Mouse (Mus musculus) embryo, embryonic 11 days (tissue): ENCODE measurements around the gene Tpi1.
"Not testable (repeated sequence)": the region's sequence is repeated elsewhere in the genome, so short reads cannot be mapped to it uniquely, and the experiment has no call there.

Source experiments
- DNase-seq: peaks from one replicate; pipeline ENCODE4 v3.0.0-alpha.2; 2015

Gene Tpi1

DNA sequence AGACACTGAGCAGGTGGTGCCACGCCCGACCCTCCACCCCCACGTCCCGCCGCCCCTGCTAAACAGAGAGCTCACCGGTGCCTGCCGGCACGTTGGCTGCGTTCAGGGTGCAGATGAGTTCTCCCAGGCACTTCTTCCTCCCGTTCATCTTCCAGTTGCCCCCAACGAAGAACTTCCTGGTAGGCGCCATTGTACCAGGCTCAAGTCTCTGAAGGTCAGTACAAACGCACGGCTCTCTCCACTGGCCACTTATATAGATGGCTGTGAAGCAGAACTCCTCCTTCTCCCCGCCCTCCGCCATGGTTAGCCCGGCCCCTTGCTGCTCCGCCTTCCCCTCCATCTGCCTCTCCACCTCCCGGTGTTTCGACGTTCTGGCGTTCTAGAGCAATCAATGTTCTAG lies at the start of gene Tpi1:
Tpi1 (minus strand) TSS at position 364 of the 400 bp plus-strand sequence.
- DNase-seq: peak; percentile 93

GRCm38 (mm10) chr6:124863125-124863657 lies 49.1 kb upstream of the Tpi1 start:
- DNase-seq: peak; percentile 39

DNA sequence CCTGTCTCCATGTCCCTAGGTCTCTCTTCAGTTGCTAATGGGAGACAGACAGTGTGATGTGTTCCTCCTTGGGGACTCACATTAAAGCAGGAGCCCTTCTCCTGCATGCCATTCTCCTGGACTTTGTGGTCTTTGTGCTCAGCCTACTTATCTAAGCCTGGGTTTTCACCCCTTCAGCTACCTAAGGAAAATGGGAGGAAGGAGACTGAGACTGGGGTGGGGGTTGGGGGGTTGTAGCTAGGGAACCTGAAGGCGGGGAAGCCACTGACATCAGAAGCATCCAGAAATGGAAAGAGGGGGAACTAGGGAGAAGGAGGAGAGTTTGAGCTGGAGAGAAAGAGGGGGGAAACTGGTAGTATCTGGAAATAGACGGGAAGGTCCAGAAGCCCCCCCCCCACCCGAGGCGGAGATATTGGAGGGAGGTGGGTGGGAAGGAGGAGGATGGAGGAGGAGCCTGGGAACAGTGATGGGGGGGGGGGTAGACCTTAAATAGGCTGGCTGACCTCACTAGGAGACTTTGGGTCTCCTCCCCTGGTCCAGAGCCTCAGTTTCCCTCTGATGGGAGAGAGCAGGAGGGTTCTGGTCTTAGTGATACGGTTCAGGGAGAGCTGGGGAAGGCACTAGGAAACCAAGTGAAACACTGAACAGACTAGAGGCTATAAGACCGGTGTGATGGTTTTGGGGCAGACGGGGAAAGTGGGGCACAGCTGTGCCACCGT lies 48.5 kb upstream of the Tpi1 start:
- DNase-seq: no peak

DNA sequence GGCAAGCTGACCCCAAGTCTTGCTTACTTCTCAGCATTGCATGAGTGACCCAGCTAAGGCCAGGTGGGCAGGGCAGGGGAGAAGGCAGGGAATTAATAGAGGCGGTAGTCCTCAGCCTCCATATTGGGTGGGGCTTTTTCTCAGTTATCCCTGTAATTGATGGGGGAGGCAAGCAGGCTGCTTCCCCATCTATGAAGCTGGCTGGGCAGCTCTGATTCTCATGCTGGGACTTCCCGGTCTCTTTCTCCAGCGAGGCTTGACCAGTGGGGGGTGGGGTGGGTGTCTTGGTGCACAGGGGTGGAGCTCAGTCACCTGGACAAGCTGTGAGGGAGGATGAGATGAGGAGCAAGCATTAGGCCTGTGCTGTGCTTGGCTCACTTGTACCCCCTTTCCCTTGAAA lies 47.7 kb upstream of the Tpi1 start:
- DNase-seq: no peak

DNA sequence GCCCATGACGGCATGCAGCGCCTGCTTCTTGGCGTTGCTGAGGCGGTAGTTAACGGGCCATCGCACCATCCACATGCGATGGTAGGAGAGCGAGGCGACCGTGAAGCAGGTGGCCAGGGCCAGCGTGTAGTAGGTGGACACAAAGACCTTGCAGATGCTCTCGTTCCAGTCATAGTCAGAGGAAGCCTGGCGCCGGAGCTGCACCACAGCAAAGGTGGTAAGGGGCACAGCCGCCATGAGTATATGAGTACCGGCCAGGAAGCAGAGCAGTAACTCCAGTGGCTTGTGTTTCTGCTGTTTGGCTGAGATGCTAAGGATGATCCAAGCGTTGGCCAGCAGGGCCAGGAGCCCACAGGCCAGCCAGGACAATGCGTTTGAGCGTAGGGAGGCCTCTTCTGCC lies 47.2 kb upstream of the Tpi1 start:
- DNase-seq: no peak

GRCm38 (mm10) chr6:124860511-124860910 lies 46.4 kb upstream of the Tpi1 start:
- no peak for DNase-seq

DNA sequence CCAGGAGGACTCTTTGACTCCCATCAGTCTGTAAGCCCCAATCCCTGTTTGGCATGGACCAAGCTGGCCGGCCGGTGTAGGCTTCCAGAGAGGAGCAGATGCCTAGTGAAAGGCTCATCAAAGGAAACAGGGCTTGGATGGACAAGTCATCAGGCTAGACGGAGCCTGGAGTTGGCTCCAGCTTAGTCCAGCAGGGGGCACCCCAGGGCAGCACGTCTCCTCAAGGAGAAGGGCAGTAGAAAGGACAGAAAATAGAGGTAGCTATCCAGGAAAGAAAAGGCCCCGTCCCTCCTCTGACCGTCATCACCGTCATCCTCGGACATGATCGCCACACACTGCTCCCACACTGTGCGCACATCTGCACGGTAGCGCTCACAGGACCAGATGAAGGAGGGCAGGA lies 45.6 kb upstream of the Tpi1 start:
- peak; percentile 86 for DNase-seq

DNA sequence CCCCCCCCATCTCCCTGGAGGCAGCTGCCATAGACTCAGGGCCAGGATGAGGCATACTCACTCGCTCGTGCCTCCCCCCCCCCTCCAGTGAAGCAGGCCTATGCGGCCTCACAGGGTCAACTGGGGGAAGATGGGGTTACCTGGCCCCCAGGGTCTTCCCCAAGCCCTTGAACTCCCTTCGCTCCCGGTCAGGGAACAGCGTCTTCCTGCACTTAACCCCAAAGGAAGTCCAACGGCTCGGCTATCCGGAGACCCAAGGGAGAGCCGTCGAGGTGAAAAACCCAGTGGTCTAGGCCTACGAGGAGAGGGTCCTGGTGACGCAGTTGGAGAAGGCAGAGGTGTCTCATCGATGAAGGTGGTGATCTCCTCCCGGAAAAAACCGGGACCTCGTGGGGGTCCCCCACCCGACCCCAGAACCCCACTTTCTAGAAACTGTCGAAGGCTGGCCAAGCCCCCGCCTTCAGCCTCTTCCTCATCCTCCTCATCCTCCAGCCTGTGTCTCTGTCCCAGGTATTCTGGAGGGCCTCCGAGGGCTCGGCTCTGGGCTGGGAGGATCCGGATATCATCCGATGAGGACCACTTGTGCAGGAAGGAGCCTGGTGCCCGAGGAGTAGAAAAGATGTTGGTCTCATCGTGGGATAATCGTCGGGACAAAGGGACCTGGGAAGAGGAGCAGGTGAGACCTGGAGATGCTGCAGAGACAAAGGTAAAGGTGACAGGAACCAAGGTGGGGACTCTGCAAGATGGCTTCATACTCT lies 44.6 kb upstream of the Tpi1 start:
- no peak for DNase-seq

DNA sequence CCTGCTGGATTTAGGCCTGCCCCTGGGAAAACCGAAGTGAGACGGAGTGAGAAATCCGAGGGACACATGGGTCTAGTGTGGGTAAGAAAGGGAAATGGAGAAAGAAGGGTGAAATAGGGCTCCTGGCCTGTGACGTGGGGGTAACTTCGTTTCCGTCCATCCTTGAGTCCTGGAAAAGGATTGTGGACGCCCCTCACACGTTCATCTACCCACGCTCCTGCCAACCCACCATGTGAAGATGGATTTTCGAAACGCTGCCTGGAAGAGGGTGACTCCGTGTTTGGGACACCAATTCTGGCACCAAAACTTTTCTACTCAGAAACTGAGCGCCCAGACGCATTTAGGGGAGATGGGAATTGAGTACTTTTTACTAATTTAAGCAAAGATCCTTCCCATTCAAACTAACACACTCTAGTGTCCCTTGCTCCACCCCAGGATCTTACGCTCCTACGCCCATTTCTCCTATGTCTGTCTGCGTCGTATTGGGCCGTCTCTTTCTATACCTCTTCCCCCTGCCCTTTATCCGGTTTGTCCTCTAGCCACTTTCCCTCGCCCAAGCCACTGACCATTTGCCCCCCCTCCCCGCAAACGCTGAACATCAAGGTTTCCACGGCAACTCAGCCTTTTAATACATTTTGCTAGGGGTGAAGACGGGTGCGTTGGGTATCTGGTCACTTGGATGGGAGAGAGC lies 43.9 kb upstream of the Tpi1 start:
- DNase-seq: no peak

DNA sequence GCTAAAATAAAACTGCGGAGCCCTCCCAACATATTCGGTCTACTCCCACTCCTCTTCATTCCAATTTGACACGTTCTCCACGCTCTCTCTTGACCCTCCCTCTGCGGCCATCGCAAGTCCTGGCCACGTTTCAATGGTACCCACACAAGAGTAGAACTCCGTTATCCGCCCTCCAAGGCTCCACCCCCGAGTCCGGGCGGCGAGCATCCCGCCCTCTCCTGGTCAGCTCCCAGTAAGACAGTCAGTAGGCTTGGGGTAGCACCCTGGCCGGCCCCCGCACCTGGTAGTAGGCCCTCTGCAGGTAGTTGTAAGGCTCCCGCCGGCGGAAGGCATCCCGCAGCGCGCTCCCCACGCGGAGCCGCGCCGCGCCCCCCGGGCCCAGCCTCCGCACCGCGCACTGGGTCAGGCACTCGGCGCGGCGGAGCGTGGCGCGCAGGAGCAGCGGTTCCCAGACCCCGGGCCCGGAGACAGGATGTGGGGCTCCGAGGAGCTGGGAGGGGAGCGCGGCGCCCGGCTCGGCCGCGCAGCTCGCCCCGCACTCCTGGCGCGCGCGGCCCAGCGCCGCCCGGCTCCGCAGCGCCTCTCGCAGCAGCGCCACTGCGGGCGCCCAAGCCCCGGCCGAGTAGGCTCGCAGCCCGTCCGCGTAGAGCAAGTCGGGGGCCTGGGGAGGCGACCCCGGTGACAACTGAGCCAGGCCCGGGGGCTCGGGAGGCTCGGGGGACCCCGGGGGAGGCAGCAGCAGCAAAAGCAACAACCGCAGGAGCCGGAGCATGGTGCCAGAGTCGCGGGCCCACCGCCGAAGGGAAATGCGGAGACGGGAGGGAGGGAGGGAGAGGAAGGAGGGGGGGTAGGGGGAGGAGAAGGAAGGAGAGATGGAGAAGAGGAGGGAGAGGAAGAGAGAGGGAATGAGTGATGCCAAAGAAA lies 43.1 kb upstream of the Tpi1 start, which contains the start of gene P3h3:
P3h3 (minus strand) TSS at position 837 of the 924 bp plus-strand sequence.
- peak; percentile 92 for DNase-seq

DNA sequence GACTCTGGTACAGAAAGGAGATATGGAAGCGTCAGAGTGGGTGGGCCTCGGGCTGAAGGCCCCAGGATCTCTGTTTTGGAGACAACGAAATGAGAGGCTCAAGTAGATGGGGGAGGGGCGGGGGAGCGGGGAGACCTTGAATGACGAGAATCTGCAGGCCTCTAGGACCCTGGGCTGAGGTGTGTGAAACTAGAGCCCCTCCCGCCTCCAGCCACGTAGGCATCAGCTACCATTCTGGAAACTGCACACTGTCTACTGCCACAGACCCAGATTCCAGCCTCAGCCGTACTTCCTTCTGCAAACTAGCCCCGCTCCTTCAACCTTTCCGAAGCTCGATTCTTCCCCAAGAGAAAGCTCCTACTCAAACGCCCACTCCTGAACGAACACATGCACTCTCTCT lies 42.2 kb upstream of the Tpi1 start:
- peak; percentile 86 for DNase-seq

- no peak for DNase-seq
Observed at GRCm38 (mm10) chr6:124854647-124855046, 40.6 kb upstream of the Tpi1 start.

DNA sequence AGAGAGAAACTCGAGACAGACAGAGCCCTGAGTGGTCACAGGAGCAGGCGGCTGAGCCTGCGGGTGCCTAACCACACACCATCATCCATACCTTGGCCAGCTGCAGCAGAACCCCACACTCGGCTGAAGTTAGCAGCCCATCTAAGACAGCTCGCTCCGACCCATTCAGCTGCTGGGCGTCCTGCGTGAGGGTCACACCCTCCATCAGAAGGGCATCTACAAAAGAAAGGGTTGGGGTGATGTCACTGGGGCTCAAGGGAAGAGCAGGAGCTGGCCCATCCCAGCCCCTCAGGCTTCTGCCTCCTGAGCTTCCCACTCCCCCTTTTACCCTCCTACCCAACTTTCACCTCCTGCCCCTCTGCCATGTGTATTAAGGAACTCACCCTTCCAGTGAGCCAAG lies 36.4 kb upstream of the Tpi1 start:
- no peak for DNase-seq

DNA sequence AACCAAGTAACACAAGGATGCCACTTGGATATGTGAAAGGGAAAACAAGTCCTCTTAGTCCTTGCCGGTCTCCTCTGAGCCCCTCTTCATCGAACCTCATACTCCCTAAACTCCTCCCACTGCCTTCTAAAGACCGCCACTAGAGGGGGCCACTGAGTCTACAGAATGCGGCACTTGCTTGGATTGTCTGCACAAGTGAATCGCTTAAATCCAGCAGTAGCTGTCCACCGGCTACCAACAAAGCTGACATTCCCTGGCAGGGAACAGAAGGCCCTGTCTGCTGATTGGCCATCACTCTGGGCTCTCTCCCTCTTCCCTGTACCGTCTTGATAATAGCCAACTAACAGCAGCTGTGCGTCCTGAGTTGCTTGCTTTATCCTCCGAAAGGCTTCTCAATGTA lies 33.2 kb upstream of the Tpi1 start:
- DNase-seq: peak; percentile 93

- peak; percentile 20 for DNase-seq
Observed at GRCm38 (mm10) chr6:124840241-124841167, 26.4 kb upstream of the Tpi1 start, which contains the start of gene Gnb3. Gene Gnb3 (minus strand): TSS chr6:124840275.

- peak; percentile 23 for DNase-seq
Observed at GRCm38 (mm10) chr6:124839805-124840204, 25.7 kb upstream of the Tpi1 start.

- no peak for DNase-seq
Observed at GRCm38 (mm10) chr6:124836411-124836810, 22.3 kb upstream of the Tpi1 start.

DNA sequence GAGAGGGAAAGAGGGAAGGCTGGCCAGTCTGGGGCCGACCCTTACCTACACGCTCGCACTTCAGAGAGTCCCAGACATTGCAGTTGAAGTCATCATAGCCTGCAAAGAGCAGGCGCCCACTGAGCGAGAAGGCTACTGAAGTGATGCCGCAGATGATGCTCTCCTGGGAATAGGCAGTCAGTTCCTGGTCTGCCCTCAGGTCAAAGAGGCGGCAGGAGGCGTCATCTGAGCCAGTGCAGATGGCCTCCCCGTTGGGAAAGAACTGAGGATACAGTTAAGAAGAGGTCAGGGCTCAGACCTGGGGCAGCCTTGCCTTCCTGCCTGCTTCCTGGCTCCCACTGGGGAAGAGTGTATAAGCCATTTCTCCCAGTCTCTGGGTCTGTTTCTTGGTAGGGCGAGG lies 21.4 kb upstream of the Tpi1 start:
- DNase-seq: peak; percentile 24

DNA sequence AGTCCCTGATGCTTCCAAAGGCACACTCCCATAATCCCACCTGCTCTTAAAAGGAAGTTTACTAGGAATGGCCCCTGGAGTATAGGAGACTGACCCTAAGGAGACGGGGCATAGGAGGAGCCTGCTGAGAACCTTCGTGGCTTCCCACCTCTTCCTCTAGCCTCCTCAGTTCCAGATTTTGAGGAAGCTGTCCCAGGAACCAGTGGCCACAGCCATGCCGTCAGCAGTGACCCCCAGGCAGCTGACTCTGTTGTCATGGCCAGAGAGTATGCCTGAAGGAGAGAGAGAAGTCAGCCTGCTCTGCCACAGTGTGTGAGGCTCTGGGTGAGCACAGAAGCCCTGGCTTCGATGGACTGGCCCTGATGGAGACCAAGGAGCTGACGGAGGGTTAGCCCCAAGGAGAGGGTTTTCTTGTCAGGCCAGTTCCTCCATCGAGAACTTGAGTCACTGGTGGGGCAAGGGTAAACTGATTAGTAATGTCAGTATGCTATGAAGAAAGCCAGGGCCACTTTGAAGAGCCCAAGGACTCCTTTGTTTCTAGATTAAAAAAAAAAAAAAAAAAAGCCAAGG lies 20.5 kb upstream of the Tpi1 start:
- no peak for DNase-seq

- DNase-seq: no peak
Observed at GRCm38 (mm10) chr6:124831649-124832048, 17.6 kb upstream of the Tpi1 start.

DNA sequence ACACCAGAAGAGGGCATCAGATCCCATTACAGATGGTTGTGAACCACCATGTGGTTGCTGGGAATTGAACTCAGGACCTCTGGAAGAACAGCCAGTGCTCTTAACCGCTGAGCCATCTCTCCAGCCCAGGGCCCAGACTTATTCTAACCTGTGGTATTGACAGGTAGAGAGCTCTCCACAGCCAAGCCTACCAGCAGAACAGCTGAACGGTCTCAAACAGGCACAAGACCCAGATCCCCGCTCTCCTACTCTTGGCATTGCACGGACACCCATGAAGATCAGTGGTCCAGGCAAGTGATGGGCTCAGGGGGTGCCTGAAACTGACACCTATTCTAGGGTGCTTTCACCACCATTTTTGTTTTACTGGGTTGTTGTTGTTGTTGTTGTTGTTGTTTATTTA lies 17.1 kb upstream of the Tpi1 start:
- DNase-seq: not testable (repeated sequence)
